ENCODE assay signal across 20 mouse cellular contexts in the genomic region with DNA sequence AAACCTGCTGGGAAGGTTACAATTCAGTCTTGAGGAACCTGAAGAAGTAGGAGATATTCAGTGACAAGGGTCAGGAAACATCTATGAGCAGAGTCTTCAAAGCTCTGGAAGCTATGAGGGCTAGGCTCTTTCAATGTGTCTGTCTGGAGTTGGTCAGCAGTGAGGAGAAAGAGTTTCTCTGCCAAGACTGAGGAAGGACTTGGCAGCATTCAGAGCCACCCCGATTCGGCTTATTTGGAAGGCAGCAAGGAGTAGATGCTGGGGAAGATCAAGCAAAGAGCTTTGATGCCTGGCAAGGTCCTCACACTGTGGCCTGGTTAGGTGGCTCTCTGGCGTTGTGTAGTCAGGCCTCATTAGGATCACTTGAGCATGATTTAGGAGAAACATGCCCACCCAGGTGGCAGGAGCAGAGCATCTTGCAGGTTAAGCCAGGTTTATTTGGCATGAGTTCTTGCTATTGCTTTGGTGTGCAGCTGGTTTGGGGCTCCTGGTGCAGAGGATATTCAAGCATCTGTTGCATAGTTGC.
DNase-seq lines count a peak whose midpoint lies in the region; ATAC-seq and TF ChIP-seq lines count a peak whose summit lies in the region.
"Had no signal": no experiment of that assay in that cellular context is flagged by ENCODE, and none has a peak within 500 bp of the region (broad histone marks: within the 10 kb centered on the region; RNA-seq: fewer than 3 reads in every experiment).

No protein-coding gene starts in this region.

- no peak for DNase-seq in frontal cortex, postnatal 14 days (ENCODE audit: low spot score in 2 of 2)
- DNase-seq in left cerebral cortex, adult 2 months (ENCODE audit: extremely low spot score in 1 of 2, low spot score in 2 of 2), result no peak
- DNase-seq in left cerebral cortex, postnatal 10 days (ENCODE audit: extremely low spot score in 1 of 2, low spot score in 2 of 2), result no peak
- DNase-seq in brain, adult 2 months (ENCODE audit: low read depth, low spot score), result peak; percentile 58
- peak; percentile 13 for DNase-seq in cerebellum, postnatal 25 days
- DNase-seq in c-Kit-positive CD71-positive TER-119-positive erythroid progenitor cells, embryonic 14.5 days (ENCODE audit: low spot score), result no peak
- DNase-seq: adrenal gland, adult 2 months; gastrocnemius, postnatal 25 days; heart, postnatal 36 days; kidney, adult 11 months; kidney, postnatal 36 days; liver, postnatal 0 days; lung, postnatal 10 days had no signal

- intact Hi-C loops in left cerebral cortex, adult 2 months (cut with DNase I), result loop anchor here (5.0 kb wide), 1 partner anchor 35 kb away; no protein-coding TSS in a partner anchor
- intact Hi-C loops in left cerebral cortex, postnatal 10 days (cut with DNase I), result no loop called here

- no peak for TF ChIP-seq CTCF in left cerebral cortex, adult 2 months (IDR thresholded peaks at IDR 0.05)

- peak overlapping the region; percentile 28; the same call in 1 of the 2 replicates for H3K27ac ChIP-seq in left cerebral cortex, adult 2 months
- H3K27ac ChIP-seq: embryonic facial prominence, embryonic 15.5 days; kidney, embryonic 15.5 days; midbrain, embryonic 10.5 days; neural tube, embryonic 15.5 days had no signal

- ATAC-seq in frontal cortex, adult (ENCODE audit: low TSS enrichment), result peak; percentile 85
- ATAC-seq: forebrain, embryonic 14.5 days; liver, postnatal 0 days; Patski had no signal

- no peak overlapping the region for H3K4me3 ChIP-seq in left cerebral cortex, adult 2 months
- H3K4me3 ChIP-seq: embryonic facial prominence, embryonic 15.5 days; kidney, embryonic 15.5 days; midbrain, embryonic 10.5 days; neural tube, embryonic 15.5 days had no signal

Comparison
In these comparisons a context has a peak if more than half of its experiments do, and no peak if none do; other contexts are left out.
1. DNase-seq: peak in brain, adult 2 months (single experiment) and cerebellum, postnatal 25 days (2 of 2); none in frontal cortex, postnatal 14 days (0 of 2), left cerebral cortex, adult 2 months (0 of 2), left cerebral cortex, postnatal 10 days (0 of 2) and c-Kit-positive CD71-positive TER-119-positive erythroid progenitor cells, embryonic 14.5 days (single experiment).